Mouse (Mus musculus) megakaryocyte, embryonic 14.5 days (primary cell): ENCODE data around the gene Prss45.

ENCODE experiments used
- FLI1 ChIP-seq: IDR thresholded peaks from 2 replicates; pipeline ENCODE4 v1.6.1; 2012; ENCODE audit warnings: low read length, inconsistent platforms, mixed read lengths
- GATA1 ChIP-seq: IDR thresholded peaks from 3 replicates; pipeline ENCODE4 v1.6.1; 2012; ENCODE audit warnings: mixed read lengths, low read length, inconsistent platforms, borderline replicate concordance

DNA sequence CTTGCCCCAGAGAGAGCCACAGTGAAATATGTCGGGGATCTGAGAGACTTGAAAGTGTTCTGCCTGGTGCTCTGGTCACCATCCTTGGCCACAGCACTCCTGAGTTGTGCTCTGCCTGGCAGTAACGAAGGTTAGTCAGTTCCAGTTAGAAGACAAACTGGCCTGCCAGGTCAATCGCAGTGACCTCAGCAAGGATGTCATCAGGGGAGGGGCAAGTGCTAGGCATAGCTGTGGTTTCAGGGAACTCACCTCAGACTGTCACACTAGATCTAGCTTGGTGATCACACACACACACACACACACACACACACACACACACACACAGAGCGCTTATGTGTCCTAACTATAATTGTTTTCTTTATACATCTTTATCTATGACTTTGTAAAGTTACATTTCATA, 31.1 kb upstream of the Prss45 start:
- TF ChIP-seq GATA1 (no peak), FLI1 (no peak)
